Mouse (Mus musculus): ENCODE measurements around the gene Tekt4. TPM values are rescaled to one million over a fixed set of nuclear protein-coding genes. Genes with fewer than 3 reads are reported as not detected.

Gene Tekt4
- total RNA-seq, 2 experiments from 2014 or later = not detected

Other genes starting within 250 kb of the Tekt4 start
- gene Gnptg, start 214.5 kb upstream of the Tekt4 start, total RNA-seq (2014; fragmentation: Nextera tagmentation) = 13.9 and 14.2 TPM in 2 replicates
- gene Gnptg, start 214.5 kb upstream of the Tekt4 start, total RNA-seq (2017) = 10.9 and 12.9 TPM in 2 replicates
- 20.1 and 29.2 TPM in 2 replicates for gene Tsr3, start 214.4 kb upstream of the Tekt4 start, total RNA-seq (2014; fragmentation: Nextera tagmentation)
- gene Tsr3, start 214.4 kb upstream of the Tekt4 start, total RNA-seq (2017) = 33.3 and 33.7 TPM in 2 replicates
- gene Baiap3, start 198.3 kb upstream of the Tekt4 start, total RNA-seq (2014; fragmentation: Nextera tagmentation) = 1.4 TPM in 1 of 2 replicates, not detected in the other
- 2.7 TPM in 1 of 2 replicates, not detected in the other for gene Baiap3, start 198.3 kb upstream of the Tekt4 start, total RNA-seq (2017)
- gene Ube2i, start 180.0 kb upstream of the Tekt4 start, total RNA-seq (2014; fragmentation: Nextera tagmentation) = 430 and 467 TPM in 2 replicates
- 338 and 373 TPM in 2 replicates for gene Ube2i, start 180.0 kb upstream of the Tekt4 start, total RNA-seq (2017)
- gene Prss34, start 156.2 kb upstream of the Tekt4 start, total RNA-seq (2014; fragmentation: Nextera tagmentation) = not detected in 2 replicates
- gene Prss34, start 156.2 kb upstream of the Tekt4 start, total RNA-seq (2017) = 0.72 TPM in 1 of 2 replicates, not detected in the other
- gene Prss28, start 146.0 kb upstream of the Tekt4 start, total RNA-seq (2014; fragmentation: Nextera tagmentation) = not detected in 2 replicates
- gene Prss28, start 146.0 kb upstream of the Tekt4 start, total RNA-seq (2017) = not detected in 2 replicates
- gene Prss29, start 136.0 kb upstream of the Tekt4 start, total RNA-seq (2014; fragmentation: Nextera tagmentation) = not detected in 2 replicates
- not detected in 2 replicates for gene Prss29, start 136.0 kb upstream of the Tekt4 start, total RNA-seq (2017)
- not detected in 2 replicates for gene Tpsab1, start 109.1 kb upstream of the Tekt4 start, total RNA-seq (2014; fragmentation: Nextera tagmentation)
- not detected in 2 replicates for gene Tpsab1, start 109.1 kb upstream of the Tekt4 start, total RNA-seq (2017)
- not detected in 2 replicates for gene Tpsb2, start 88.3 kb upstream of the Tekt4 start, total RNA-seq (2014; fragmentation: Nextera tagmentation)
- not detected in 2 replicates for gene Tpsb2, start 88.3 kb upstream of the Tekt4 start, total RNA-seq (2017)
- gene Tpsg1, start 85.3 kb upstream of the Tekt4 start, total RNA-seq (2014; fragmentation: Nextera tagmentation) = not detected in 2 replicates
- gene Tpsg1, start 85.3 kb upstream of the Tekt4 start, total RNA-seq (2017) = not detected in 2 replicates
- 0.67 and 3.8 TPM in 2 replicates for gene Cacna1h, start 20.8 kb upstream of the Tekt4 start, total RNA-seq (2014; fragmentation: Nextera tagmentation)
- 0.15 TPM in 1 of 2 replicates, not detected in the other for gene Cacna1h, start 20.8 kb upstream of the Tekt4 start, total RNA-seq (2017)
- not detected in 2 replicates for gene Sstr5, start 42.7 kb downstream of the Tekt4 start, total RNA-seq (2014; fragmentation: Nextera tagmentation)
- not detected in 2 replicates for gene Sstr5, start 42.7 kb downstream of the Tekt4 start, total RNA-seq (2017)
- gene Sox8, start 116.1 kb downstream of the Tekt4 start, total RNA-seq (2014; fragmentation: Nextera tagmentation) = not detected in 2 replicates
- not detected in 2 replicates for gene Sox8, start 116.1 kb downstream of the Tekt4 start, total RNA-seq (2017)
- gene Lmf1, start 124.5 kb downstream of the Tekt4 start, total RNA-seq (2014; fragmentation: Nextera tagmentation) = 17.6 and 24.2 TPM in 2 replicates
- 3.2 and 4.8 TPM in 2 replicates for gene Lmf1, start 124.5 kb downstream of the Tekt4 start, total RNA-seq (2017)